Mouse (Mus musculus): Measurements from ENCODE around the gene Lingo1. TPM values are rescaled to one million over a fixed set of nuclear protein-coding genes. Genes with fewer than 3 reads are reported as not detected.

The Lingo1 gene
- polyA plus RNA-seq (2015; fragmentation: Nextera tagmentation; extraction: Ambion mirVana): 0.94 and 1.5 TPM in 2 replicates

DNA sequence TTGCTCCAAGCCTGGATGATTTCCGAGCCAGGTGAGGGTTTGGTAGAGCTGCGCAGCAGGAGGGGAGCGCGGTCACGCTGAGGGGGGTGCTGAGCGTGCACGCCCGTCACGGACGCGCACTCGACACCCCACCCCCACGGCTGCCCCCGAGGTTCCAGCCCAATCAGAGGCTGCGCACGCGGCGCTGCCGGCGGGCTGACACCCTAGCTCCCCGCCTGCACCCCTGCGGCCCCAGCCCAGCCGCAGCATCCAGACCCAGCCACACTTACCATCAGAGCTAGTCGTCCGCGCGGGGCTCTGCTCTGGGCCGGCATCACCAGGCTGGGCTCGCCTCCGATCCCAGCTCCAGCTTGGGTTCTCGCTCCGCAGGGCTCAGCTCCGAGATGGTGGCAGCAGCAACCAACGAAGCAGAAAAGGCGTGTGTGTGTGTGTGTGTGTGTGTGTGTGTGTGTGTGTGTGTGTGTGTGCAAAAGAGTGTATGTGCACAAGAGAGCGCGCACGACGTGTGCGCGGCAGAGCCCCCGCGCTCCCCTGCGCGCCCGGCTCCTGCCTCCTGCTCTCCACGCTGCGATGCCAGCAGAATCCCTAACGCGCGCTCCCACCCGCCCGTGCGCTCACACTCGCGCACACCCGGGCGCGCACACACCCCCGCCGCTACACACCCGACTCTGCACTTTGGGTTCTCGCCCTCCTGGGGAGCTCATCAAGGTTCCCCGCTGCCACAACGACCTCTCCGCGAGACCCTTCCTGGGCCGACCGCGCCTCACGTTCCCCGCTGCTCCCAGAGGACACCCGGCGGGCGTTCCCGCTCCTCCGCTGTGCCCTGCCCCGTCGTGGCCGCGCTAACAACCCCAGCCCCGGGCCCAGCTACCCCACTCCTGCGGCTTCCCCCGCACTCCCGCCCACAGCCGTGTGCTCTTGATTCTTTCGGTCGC, at the start of gene Lingo1:
TSS of gene Lingo1 (minus strand) at position 748 of the 935 bp plus-strand sequence.

Other genes with a start within 250 kb of the Lingo1 start
- not detected in 2 replicates for gene Odf3l1, start 68.2 kb upstream of the Lingo1 start, polyA plus RNA-seq (2015; fragmentation: Nextera tagmentation; extraction: Ambion mirVana)
- gene Cspg4, start 68.6 kb upstream of the Lingo1 start, polyA plus RNA-seq (2015; fragmentation: Nextera tagmentation; extraction: Ambion mirVana): 1.2 and 1.4 TPM in 2 replicates
- gene Snx33, start 131.9 kb upstream of the Lingo1 start, polyA plus RNA-seq (2015; fragmentation: Nextera tagmentation; extraction: Ambion mirVana): 2.1 and 3.4 TPM in 2 replicates
- 90.7 and 95.5 TPM in 2 replicates for gene Imp3, start 141.0 kb upstream of the Lingo1 start, polyA plus RNA-seq (2015; fragmentation: Nextera tagmentation; extraction: Ambion mirVana)
- gene Snupn, start 154.4 kb upstream of the Lingo1 start, polyA plus RNA-seq (2015; fragmentation: Nextera tagmentation; extraction: Ambion mirVana): 9.8 and 10.6 TPM in 2 replicates
- gene Ptpn9, start 198.5 kb upstream of the Lingo1 start, polyA plus RNA-seq (2015; fragmentation: Nextera tagmentation; extraction: Ambion mirVana): 7.0 and 9.0 TPM in 2 replicates

Data from spleen, postnatal 0 days (tissue).